Mouse (Mus musculus) kidney, adult 11 months (tissue): ENCODE measurements at regions not wholly inside any gene's neighbourhood (a gene's known extent, or its start where the extent isn't known, plus 50 kb on each side); places are given as distances from the start of the nearest gene placed in this dataset.

Experiments used
- DNase-seq: peaks from one replicate; pipeline ENCODE4 v3.0.0; 2022

DNA sequence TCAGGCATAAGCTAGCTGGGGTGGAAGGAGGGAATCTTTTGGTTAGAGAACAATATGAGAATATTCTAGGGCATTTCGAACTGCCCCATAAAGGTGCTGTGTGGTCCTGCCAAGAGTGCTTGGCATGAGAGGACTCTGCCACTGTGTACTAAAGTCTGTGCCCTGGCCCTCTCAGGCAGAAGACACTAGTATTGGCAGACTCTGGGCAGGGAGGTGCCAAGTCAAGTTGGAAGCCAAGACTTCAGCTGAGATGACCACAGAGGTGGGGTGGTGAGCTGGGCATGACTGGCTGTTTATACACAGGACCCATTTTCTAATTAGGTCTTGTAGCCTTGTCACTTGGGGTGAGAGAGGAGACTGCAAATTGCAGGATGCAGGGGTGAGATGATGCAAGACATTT lies 104.4 kb upstream of the Glra1 start:
- DNase-seq, result peak; percentile 34

DNA sequence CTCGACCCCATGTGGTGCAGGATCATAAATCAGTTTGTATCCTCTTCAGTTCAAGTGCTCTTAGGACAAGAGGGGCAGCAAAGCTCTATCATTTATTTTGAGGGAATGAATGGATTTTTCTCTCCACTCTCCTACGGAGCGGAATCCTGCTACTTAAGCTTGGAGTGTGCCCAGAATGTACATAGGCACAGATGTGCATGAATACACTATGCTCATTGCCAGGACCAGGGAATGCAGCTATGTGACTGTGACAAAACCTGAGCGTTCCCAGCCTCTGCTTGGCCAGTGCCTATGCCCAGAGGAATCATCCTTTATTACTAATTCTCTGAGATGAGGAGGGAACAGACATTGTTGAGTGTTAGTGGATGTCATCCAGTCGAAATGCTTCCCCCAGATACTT lies 99.5 kb upstream of the Glra1 start:
- DNase-seq, result no peak

DNA sequence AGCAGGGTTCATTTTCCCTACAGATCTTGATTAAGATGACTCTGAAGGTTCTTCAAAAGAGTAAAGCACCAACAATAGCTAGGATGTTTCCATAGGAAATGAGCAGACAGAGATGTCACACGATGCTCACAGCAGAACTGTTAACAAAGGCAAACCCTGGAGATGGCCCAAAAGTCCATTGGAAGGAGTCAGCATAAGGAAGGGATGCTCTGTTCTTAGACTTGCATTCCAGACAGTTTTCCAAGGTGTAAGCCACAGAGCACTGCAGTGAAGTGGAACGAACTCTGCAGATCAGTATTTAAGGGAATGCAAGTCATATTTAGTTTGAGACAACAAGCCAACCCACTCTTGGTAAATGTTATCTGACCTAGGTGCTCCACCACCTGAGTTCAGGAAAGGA lies 93.9 kb upstream of the Glra1 start:
- no peak for DNase-seq

DNA sequence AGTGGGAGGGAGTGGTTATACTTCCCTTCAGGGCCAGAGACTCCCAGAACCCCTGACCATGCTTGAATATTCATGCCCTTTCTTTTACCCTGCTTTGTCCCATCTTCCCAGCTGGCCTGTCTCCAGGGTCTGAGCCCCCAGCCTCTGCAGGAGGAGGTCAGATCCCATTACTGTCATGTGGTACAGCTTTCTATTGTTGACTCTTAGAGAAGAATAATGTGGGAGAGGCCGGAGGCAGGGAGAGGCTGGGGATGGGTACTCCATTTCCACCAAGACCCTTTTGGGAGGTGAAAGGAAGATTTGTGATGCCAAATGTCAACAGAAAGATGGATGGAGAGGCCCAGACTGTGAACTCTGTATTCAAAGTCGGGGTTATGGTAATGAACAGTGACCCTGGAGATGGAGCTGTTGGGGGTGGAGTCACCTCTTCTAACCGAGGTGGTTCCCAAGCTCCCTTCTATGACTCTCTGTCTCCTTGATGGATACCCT lies 77.1 kb upstream of the Glra1 start:
- no peak for DNase-seq

DNA sequence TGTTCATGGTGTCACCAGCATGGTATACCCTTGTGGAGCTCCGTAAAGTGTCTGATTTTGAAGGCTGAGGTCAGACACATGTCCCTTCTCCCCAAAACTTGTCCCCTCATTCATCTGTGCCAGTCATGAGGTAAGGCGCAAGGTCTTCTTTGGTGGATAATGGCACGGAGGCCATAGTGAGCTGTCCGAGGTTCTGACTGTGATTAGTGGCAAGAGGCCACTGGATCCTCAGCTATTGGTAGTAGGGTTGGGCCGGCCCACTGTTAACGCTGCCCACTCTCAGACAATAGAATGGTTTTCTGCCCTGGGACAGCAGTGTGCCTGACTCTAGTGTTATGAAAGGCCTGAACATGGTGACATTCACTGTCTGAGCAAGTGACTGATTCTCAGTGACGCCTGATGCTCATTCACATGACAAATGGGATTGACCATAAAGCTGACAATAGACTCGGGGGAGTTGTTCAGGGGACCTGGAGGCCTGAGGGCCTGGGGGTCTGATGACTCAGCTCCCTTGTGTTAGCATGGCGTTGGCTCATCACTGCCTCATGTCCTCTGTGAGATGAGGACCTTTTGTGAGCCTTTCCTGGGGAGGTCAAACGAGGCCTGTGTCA lies 74.5 kb upstream of the Glra1 start:
- no peak for DNase-seq

DNA sequence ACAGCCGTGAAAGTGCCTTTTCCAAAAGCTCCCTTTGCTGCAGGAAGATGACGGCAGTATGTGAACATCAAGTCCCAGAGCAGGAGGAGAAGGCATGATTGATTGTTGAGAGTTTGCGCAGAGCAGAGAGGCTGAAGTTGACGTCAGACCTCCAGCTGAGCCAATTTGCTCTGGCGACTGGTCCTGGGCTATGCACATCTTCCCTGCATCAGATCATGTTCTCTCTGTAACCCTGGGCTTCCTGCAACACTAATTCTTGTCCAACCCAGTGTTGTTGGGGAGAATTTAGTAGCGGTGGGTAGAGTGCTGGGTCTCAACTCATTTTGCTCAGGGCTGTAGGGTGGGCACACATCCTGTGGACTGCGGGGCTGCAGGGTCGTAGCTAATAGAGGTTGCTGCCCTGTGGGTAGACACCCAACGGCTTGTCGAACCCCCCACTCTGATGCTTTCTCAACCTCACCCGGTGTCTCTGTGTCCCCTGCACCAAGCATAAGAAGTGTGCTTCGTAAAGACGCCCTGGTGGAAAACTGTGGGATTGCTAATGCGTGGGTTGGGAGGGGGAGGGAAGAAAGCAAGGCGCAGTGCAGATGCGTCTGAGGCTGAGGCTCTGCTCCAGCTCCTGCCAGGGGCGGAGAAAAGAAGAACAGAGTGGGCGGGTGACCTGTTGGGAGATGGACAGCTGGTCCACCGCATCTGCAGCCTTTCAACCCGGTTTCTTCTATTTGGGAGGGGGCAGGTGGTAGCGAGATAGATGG lies 73.4 kb upstream of the Glra1 start:
- DNase-seq, result no peak

DNA sequence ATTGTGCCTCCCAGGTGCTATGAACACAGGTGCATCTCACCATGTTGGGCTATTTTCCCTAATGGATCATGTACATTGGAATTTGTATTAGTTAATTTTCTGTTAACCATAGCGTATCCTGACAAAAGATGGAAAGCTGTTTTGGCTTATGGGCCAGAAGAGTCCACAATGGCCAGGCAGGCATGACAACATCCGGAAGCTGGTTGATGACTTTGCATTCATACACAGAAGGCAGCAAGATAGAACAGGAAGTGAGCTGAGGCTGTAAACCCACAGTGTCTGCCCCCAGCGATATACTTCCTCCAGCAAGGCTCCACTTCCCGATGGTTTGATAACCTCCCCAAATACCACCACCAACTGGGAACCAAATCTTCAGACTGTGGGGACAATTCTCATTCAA lies 55.1 kb upstream of the Glra1 start:
- DNase-seq, result no peak

DNA sequence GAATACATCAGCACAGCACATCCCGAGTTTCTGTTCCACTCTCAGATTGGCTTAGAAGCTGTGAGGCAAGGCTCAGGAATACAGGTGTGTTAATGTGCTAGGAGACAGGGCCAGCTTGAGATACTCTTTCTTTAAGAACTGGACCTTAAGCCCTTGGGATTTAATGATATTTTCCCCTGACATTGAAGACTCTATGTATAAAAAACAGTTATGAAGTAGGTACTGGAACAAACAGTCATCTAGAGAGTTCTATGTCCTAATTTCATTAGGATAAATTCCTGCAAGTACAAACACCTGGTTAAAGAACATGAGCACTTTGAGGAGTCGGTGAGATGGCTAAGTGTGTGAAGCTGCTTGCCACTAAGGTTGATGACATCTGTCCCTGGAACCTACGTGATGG lies 54.3 kb upstream of the Glra1 start:
- no peak for DNase-seq
